Mouse (Mus musculus) MN1 (cell line): ENCODE data around the gene Ctnna3.
"Not testable (repeated sequence)": the region's sequence is repeated elsewhere in the genome, so short reads cannot be mapped to it uniquely, and the experiment has no call there.

Experiments
- DNase-seq: peaks from one replicate; pipeline ENCODE4 v3.0.0-alpha.2; 2016; ENCODE audit warnings: low spot score

The Ctnna3 gene

DNA sequence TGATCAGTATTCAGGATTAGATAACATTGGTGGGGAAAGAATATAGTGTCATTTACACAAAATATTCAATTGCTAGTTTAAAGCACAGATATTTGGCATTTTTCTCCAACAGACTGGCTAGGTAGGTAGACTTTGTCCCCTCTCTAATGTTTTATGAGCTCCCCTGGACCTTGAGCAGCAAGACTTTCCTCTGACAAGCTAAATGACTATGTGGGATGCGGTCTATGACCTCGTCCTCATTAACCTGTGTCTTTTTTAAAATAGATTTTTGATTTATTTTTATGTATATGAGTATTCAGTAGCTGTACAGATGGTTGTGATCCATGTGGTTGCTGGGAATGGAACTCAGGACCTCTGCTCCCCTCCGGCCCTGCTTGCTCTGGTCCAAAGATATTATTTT, 1471.8 kb downstream of the Ctnna3 start:
- no peak for DNase-seq

- no peak for DNase-seq
Measured at GRCm38 (mm10) chr10:64940975-64941374, 1511.1 kb downstream of the Ctnna3 start.

DNA sequence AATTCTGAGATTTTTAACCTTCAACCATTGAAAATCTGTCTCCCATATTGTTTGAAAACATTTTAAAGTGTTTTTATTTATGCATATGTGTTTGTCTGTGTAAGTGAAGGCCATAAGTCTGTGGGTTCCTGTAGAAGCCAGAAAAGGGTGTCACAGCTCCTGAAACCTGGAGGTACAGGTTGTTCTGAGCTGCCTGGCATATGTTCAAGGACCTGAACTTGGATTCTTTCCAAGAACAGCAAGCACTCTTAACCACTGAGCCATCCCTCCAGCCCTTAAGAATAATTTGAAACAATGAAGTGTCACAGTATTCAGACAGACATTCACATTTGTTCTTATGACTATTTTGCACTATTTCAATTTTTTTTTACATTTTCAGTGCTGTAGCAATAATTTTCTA, 1528.5 kb downstream of the Ctnna3 start:
- DNase-seq: no peak

- DNase-seq: no peak
Measured at GRCm38 (mm10) chr10:64992871-64993270, 1563.0 kb downstream of the Ctnna3 start.

- DNase-seq: no peak
Measured at GRCm38 (mm10) chr10:65013525-65013924, 1583.6 kb downstream of the Ctnna3 start.

DNA sequence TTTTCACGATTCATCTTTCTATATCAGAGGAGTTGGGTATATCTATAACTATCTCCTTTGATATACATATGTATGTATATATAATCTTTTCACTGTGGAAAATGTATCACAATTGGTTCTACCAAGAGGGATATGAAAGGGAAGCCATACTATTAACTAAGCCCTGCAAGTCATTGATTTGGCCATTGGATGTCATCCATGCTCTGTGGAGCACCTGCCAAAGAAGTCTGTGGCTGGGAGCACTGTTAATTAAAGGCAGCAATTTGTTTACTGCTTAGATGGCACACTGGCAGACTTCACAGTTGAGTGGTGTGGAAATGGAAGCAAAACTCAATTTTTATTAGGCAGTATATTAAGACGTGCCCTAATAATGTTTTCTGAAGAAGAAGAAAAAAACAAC, 1592.8 kb downstream of the Ctnna3 start:
- no peak for DNase-seq

- DNase-seq: not testable (repeated sequence)
Measured at GRCm38 (mm10) chr10:65033516-65033915, 1603.6 kb downstream of the Ctnna3 start.
